Mouse (Mus musculus) stomach, embryonic 16.5 days (tissue): ENCODE results near the gene Neurl3. TPM values are rescaled to one million over a fixed set of nuclear protein-coding genes. Genes with fewer than 3 reads are reported as not detected.

ENCODE experiments used
- ATAC-seq: fragments of 200-750 bp; cut with Nextera tagmentation; 2 replicates; pipeline ENCODE4 v1.8.0; 2017; ENCODE audit warnings: moderate number of reproducible peaks, moderate TSS enrichment; ENCODE audit not compliant: insufficient read depth, low FRiP score
- H3K27ac ChIP-seq: fragments of 300-500 bp; sonication (generic); 2 replicates; pipeline ENCODE4 v1.5.1; 2014; ENCODE audit warnings: low read length
- H3K27me3 ChIP-seq: fragments of 300-500 bp; sonication (generic); 2 replicates; pipeline ENCODE4 v1.6.1; 2014; ENCODE audit warnings: low read length, control low read depth, mixed read lengths; ENCODE audit not compliant: control insufficient read depth, insufficient read depth
- H3K36me3 ChIP-seq: fragments of 300-500 bp; sonication (generic); 2 replicates; pipeline ENCODE4 v1.6.1; 2014; ENCODE audit warnings: low read length; ENCODE audit not compliant: control insufficient read depth, insufficient read depth
- H3K4me1 ChIP-seq: fragments of 300-500 bp; sonication (generic); 2 replicates; pipeline ENCODE4 v1.6.1; 2014; ENCODE audit warnings: low read length, control low read depth, mixed read lengths; ENCODE audit not compliant: control insufficient read depth, insufficient read depth
- H3K4me2 ChIP-seq: fragments of 300-500 bp; sonication (generic); 2 replicates; pipeline ENCODE4 v1.6.1; 2014; ENCODE audit warnings: low read depth, low read length, mixed read lengths
- H3K4me3 ChIP-seq: fragments of 300-500 bp; sonication (generic); replicated peaks from 2 replicates; pipeline ENCODE4 v1.5.1; 2014; ENCODE audit warnings: mild to moderate bottlenecking, low read length
- H3K9ac ChIP-seq: fragments of 300-500 bp; sonication (generic); 2 replicates; pipeline ENCODE4 v1.6.1; 2014; ENCODE audit warnings: low read length
- H3K9me3 ChIP-seq: fragments of 300-500 bp; sonication (generic); replicated peaks from 2 replicates; pipeline ENCODE4 v1.6.1; 2016; ENCODE audit warnings: low read length, control low read depth; ENCODE audit not compliant: control insufficient read depth
- WGBS: fragments of 180-500 bp; shearing (Covaris S2); extraction: QIAGEN DNeasy Blood & Tissue Kit; methylation state at CpG from one replicate; pipeline ENCODE4 v1.1.7; 2014; 5-methylcytosine and 5-hydroxymethylcytosine counted together
- polyA plus RNA-seq: library from polyadenylated mRNA; unstranded; fragments of >200 nt; fragmentation: Nextera tagmentation; extraction: Ambion mirVana; gene quantifications from 2 replicates; pipeline ENCODE4 v1.2.1, GENCODE M21; 2015

The Neurl3 gene
- polyA plus RNA-seq, 1 experiment from 2014 or later = 19.6 TPM

DNA sequence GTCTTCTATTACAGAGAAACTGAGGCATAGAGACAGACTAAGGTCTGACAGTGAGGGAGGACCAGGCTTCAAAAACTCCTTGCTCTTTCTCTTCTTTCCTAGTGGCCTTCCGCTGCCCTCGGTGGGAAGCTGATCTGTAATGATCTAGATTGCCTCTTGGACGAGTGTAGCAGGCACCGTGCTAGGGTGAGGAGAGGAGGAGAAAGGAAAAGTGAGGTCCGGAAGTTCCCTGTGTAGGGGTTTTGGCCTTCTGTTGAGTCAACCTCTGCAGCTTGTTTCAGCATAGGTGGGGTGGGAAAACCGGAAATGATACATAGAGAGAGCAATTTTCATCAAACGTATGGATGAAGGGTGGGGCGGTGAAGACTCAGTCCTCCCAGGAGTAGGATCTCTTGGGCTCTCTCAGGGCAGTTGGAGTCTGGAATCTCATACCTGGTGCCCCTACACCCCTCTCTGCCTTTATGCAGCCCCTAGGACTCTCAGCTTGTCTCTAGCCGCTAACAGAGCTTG lies 34.5 kb upstream of the Neurl3 start:
- ATAC-seq = no peak

DNA sequence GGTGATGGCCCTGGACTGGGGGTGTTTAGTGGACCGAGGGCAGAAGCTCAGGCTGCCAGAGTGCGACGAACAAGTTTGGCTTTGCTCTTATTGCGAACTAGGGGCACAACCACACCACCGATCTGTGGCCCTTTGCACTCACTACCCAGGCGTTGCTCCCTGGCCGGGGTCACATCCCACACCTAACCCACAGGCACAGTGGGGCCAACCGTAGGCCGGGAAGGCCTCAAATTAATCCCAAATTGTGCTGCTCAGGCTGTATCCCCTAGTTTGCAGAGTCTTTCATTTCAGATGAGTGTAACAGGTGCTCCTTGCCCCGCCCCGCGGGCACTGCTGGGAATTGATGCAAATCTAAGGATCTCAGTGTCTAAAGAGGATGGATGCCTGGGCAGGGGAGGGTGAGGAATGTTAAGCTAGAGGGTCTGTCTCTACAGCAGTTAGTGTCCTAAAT lies 34.0 kb upstream of the Neurl3 start:
- 10% methylated on average over 12 of the region's 12 CpGs for WGBS
- H3K4me2 ChIP-seq = peak overlapping the region; percentile 85
- peak overlapping the region; percentile 70 for H3K9ac ChIP-seq
- no peak overlapping the region for H3K27ac ChIP-seq
- no peak for ATAC-seq
- peak overlapping the region; percentile 65 for H3K4me3 ChIP-seq
- H3K9me3 ChIP-seq = no peaks in the 10 kb centered on the region
- H3K27me3 ChIP-seq = peaks cover 21% of the 10 kb centered on the region
- H3K4me1 ChIP-seq = peaks cover 6% of the 10 kb centered on the region
- no peaks in the 10 kb centered on the region for H3K36me3 ChIP-seq

More for the DNA sequence above, 34.5 kb upstream of the Neurl3 start:
- Histone ChIP-seq H3K4me2 (peak overlapping the region; percentile 85; the same call in 1 of the 2 replicates), H3K4me3 (peak overlapping the region; percentile 65), H3K27ac (no peak overlapping the region), H3K9ac (peak overlapping the region; percentile 70; the same call in 1 of the 2 replicates), H3K27me3 (peaks cover 20% of the 10 kb centered on the region), H3K36me3 (no peaks in the 10 kb centered on the region), H3K4me1 (peaks cover 6% of the 10 kb centered on the region), H3K9me3 (no peaks in the 10 kb centered on the region)
- 65% methylated on average over 9 of the region's 9 CpGs for WGBS

- Histone ChIP-seq H3K9me3 (no peaks in the 10 kb centered on the region), H3K36me3 (no peaks in the 10 kb centered on the region), H3K27ac (no peak within 1 kb of the TSS; the same call in 1 of the 2 replicates), H3K9ac (peak within 1 kb of the TSS; percentile 70), H3K4me3 (peak within 1 kb of the TSS; percentile 65), H3K27me3 (peaks cover 21% of the 10 kb centered on the region), H3K4me1 (peaks cover 11% of the 10 kb centered on the region), H3K4me2 (peak within 1 kb of the TSS; percentile 85)
- ATAC-seq = peak; percentile 87
- under 1% methylated on average over 64 of the region's 65 CpGs for WGBS
Observed at GRCm38 (mm10) chr1:36307495-36308280, 33.2 kb upstream of the Neurl3 start, which contains the start of gene Arid5a. Gene Arid5a, plus strand, starts transcription at chr1:36307733.

- H3K27ac ChIP-seq = no peak overlapping the region
- ATAC-seq = no peak
- H3K4me2 ChIP-seq = no peak overlapping the region
- no peaks in the 10 kb centered on the region for H3K36me3 ChIP-seq
- no peak overlapping the region for H3K9ac ChIP-seq
- no peaks in the 10 kb centered on the region for H3K9me3 ChIP-seq
- H3K4me3 ChIP-seq = no peak overlapping the region
- WGBS = 63% methylated on average over 7 of the region's 7 CpGs
- peaks cover 21% of the 10 kb centered on the region for H3K27me3 ChIP-seq
- H3K4me1 ChIP-seq = peaks cover 11% of the 10 kb centered on the region
Observed at GRCm38 (mm10) chr1:36307121-36307494, 32.6 kb upstream of the Neurl3 start.

DNA sequence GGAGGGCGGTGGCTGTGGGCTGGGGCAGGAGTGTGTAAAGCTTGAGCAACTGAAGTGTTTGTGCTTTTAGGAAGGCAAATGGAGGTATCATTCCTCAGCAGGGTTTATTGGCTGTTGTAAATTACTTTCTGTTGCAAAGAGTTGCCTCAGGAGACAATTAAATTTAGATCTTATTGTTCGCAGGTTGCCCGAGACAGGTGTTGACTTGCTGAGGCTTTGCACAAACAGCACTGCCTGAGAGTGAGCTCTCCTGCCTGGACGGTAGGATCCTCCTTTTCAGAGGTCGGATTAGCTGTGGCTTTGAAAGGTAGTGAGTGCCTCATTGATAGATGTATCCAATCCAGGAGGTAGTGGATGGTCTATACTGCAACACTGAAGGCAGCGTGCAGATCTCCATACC lies 31.6 kb upstream of the Neurl3 start:
- no peaks in the 10 kb centered on the region for H3K9me3 ChIP-seq
- peaks cover 26% of the 10 kb centered on the region for H3K27me3 ChIP-seq
- H3K4me3 ChIP-seq = no peak overlapping the region
- 72% methylated on average over 6 of the region's 6 CpGs for WGBS
- no peaks in the 10 kb centered on the region for H3K36me3 ChIP-seq
- no peak overlapping the region for H3K4me2 ChIP-seq
- H3K27ac ChIP-seq = no peak overlapping the region
- H3K9ac ChIP-seq = no peak overlapping the region
- no peak for ATAC-seq
- peaks cover 11% of the 10 kb centered on the region for H3K4me1 ChIP-seq

DNA sequence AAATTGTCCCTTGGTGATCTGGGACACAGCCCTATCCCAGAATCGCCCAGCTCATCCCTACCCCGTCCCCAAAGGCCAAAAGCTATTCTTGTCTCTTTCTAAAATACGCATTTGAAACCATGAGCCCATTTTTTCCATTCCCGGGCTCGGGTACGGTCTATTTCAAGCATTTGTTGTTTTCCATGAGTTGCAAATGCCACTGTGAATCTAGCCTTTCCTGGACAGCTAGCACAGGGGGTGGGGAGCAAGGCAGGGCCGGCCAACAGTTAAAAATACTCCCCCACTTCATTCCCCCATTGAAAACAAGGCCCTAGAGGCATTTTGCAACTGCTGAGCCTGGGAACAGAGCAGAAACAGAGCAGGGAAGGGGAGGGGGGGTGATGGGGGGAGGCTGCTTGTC lies 30.3 kb upstream of the Neurl3 start:
- H3K4me1 ChIP-seq = peaks cover 11% of the 10 kb centered on the region
- peaks cover 38% of the 10 kb centered on the region for H3K27me3 ChIP-seq
- H3K9ac ChIP-seq = no peak overlapping the region
- H3K4me2 ChIP-seq = no peak overlapping the region
- H3K27ac ChIP-seq = no peak overlapping the region
- no peaks in the 10 kb centered on the region for H3K36me3 ChIP-seq
- 69% methylated on average over 7 of the region's 7 CpGs for WGBS
- no peak overlapping the region for H3K4me3 ChIP-seq
- no peaks in the 10 kb centered on the region for H3K9me3 ChIP-seq
- no peak for ATAC-seq

- Histone ChIP-seq H3K27ac (no peak overlapping the region), H3K4me1 (peaks cover 9% of the 10 kb centered on the region), H3K27me3 (peaks cover 32% of the 10 kb centered on the region), H3K9me3 (no peaks in the 10 kb centered on the region), H3K4me2 (peak overlapping the region; percentile 67), H3K36me3 (no peaks in the 10 kb centered on the region), H3K9ac (peak overlapping the region; percentile 47), H3K4me3 (peak overlapping the region; percentile 37)
- peak; percentile 79 for ATAC-seq
- WGBS = 8% methylated on average over 30 of the region's 30 CpGs
Observed at GRCm38 (mm10) chr1:36303381-36304320, 29.2 kb upstream of the Neurl3 start.

- Histone ChIP-seq H3K4me3 (peak overlapping the region; percentile 37), H3K27ac (no peak overlapping the region), H3K4me2 (peak overlapping the region; percentile 67), H3K4me1 (peaks cover 5% of the 10 kb centered on the region; the same call in 1 of the 2 replicates), H3K36me3 (no peaks in the 10 kb centered on the region), H3K9ac (peak overlapping the region; percentile 47), H3K9me3 (no peaks in the 10 kb centered on the region), H3K27me3 (peaks cover 35% of the 10 kb centered on the region)
- ATAC-seq = no peak
- WGBS = 11% methylated on average over 9 of the region's 9 CpGs
Observed at GRCm38 (mm10) chr1:36302957-36303356, 28.5 kb upstream of the Neurl3 start.
